Mouse (Mus musculus) forebrain, embryonic 14.5 days (tissue): ENCODE data around the gene Ralgapa1. TPM values are rescaled to one million over a fixed set of nuclear protein-coding genes. Genes with fewer than 3 reads are reported as not detected.
"Not testable (repeated sequence)": the region's sequence is repeated elsewhere in the genome, so short reads cannot be mapped to it uniquely, and the experiment has no call there.

Experiments
- ATAC-seq: fragments of 200-750 bp; cut with Nextera tagmentation; 2 replicates; pipeline ENCODE4 v1.8.0; 2017; ENCODE audit warnings: mild to moderate bottlenecking, moderate library complexity
- DNase-seq: peaks from one replicate; pipeline ENCODE4 v3.0.0-alpha.2; 2015; ENCODE audit warnings: low spot score
- H3K27ac ChIP-seq: fragments of 300-500 bp; sonication (generic); 2 replicates; pipeline ENCODE4 v1.5.1; 2014; ENCODE audit warnings: low read depth, mild to moderate bottlenecking, control low read depth, low read length, moderate library complexity
- H3K27me3 ChIP-seq: fragments of 300-500 bp; sonication (generic); replicated peaks from 2 replicates; pipeline ENCODE4 v1.6.1; 2014; ENCODE audit warnings: low read length, control low read depth, mixed read lengths; ENCODE audit not compliant: control insufficient read depth, insufficient read depth
- H3K36me3 ChIP-seq: fragments of 300-500 bp; sonication (generic); 2 replicates; pipeline ENCODE4 v1.6.1; 2014; ENCODE audit warnings: low read length, control low read depth; ENCODE audit not compliant: control insufficient read depth, insufficient read depth
- H3K4me1 ChIP-seq: fragments of 300-500 bp; sonication (generic); 2 replicates; pipeline ENCODE4 v1.6.1; 2014; ENCODE audit warnings: antibody characterized with exemption, low read length, control low read depth; ENCODE audit not compliant: control insufficient read depth, insufficient read depth
- H3K4me2 ChIP-seq: fragments of 300-500 bp; sonication (generic); 2 replicates; pipeline ENCODE4 v1.6.1; 2014; ENCODE audit warnings: mild to moderate bottlenecking, control low read depth, low read length
- H3K4me3 ChIP-seq: fragments of 300-500 bp; sonication (generic); 2 replicates; pipeline ENCODE4 v1.5.1; 2014; ENCODE audit warnings: low read depth, low read length, control low read depth
- H3K9ac ChIP-seq: fragments of 300-500 bp; sonication (generic); 2 replicates; pipeline ENCODE4 v1.6.1; 2014; ENCODE audit warnings: mild to moderate bottlenecking, low read length, control low read depth, moderate library complexity
- H3K9me3 ChIP-seq: fragments of 300-500 bp; sonication (generic); replicated peaks from 2 replicates; pipeline ENCODE4 v1.6.1; 2016; ENCODE audit warnings: low read length, control low read depth, mixed read lengths; ENCODE audit not compliant: control insufficient read depth
- WGBS: fragments of 180-500 bp; shearing (Covaris S2); extraction: QIAGEN DNeasy Blood & Tissue Kit; methylation state at CpG from one replicate; pipeline ENCODE4 v1.1.7; 2014; 5-methylcytosine and 5-hydroxymethylcytosine counted together
- polyA plus RNA-seq: library from polyadenylated mRNA; unstranded; fragments of >200 nt; fragmentation: Nextera tagmentation; extraction: Ambion mirVana; gene quantifications from 2 replicates; pipeline ENCODE4 v1.2.1, GENCODE M21; 2014

Gene Ralgapa1
- polyA plus RNA-seq, 1 experiment from 2014 or later = 16.6 TPM

DNA sequence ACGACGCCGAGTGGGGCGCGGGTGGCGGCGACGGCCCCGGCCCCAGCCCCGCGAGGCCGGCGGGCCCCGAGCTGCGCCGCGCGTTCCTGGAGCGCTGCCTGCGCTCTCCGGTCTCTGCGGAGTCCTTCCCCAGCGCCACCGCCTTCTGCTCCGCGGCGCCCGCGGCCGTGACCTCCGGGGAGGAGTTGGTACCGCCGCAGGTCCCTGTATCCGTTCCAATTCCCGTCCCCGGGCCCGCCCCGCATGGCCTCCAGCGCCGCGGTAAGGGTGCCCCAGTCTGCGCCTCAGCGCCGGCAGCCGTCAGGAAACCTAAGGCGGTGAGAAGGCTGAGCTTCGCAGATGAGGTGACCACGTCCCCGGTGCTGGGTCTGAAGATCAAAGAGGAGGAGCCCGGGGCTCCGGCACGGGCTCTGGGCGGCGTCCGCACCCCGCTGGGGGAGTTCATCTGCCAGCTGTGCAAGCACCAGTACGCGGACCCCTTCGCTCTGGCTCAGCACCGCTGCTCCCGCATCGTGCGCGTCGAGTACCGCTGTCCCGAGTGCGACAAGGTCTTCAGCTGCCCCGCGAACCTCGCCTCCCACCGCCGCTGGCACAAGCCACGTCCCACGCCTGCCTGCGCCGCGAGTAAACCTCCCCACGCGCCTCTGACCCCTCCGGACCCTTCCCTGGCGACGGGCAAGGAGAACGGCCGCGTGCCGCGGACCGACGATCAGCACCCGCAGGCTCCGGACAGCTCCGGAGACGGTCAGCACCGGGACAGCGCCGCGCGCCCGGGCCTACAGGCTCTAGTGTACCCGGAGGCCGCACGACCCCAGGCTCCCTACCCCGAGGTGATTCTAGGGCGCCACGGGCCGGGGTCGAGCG lies 221.1 kb downstream of the Ralgapa1 start:
- Histone ChIP-seq H3K27me3 (peaks cover 46% of the 10 kb centered on the region), H3K4me2 (peak overlapping the region; percentile 93), H3K9ac (peak overlapping the region; percentile 54), H3K9me3 (no peaks in the 10 kb centered on the region), H3K27ac (no peak overlapping the region), H3K36me3 (no peaks in the 10 kb centered on the region; the same call in 1 of the 2 replicates), H3K4me3 (peak overlapping the region; percentile 48), H3K4me1 (peaks cover 5% of the 10 kb centered on the region)
- DNase-seq = peak; percentile 33
- peak; percentile 57 for ATAC-seq
- under 1% methylated on average over 105 of the region's 109 CpGs for WGBS

DNA sequence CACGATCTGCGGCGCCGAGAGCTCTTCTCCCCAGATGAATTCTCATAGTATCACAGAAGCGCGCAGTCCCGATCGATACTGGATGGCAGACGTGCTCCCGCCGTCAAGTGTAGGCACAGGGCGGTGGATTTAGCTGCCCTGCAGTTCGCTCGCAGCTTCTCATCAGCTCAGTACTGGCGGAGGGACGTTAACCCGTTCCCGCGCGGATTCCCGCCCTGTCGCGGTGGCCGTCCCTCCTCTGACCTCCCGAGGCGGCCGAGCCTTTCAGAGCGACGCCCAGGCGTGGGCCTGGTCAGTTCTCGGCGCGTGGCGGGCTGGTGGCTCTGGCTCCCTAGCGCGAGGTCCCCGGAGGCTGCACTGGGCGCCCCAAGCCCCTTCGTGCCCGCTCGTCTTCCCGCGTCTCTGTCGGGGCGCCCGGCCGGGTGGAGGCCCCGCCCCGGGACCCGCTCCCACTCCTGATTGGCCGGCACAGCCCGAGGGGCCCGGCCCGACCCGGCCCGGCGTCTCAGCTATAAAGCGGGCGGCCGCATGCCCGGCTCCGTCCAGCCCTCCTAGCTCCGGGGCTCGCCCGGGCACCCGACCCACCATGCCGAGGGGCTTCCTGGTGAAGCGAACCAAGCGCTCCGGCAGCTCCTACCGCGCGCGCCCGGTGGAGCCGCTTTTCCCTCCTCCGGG lies 221.9 kb downstream of the Ralgapa1 start, which contains the start of gene Insm2:
TSS of gene Insm2 (plus strand) at position 541 of the 675 bp plus-strand sequence.
- peak within 1 kb of the TSS; percentile 54 for H3K9ac ChIP-seq
- peaks cover 46% of the 10 kb centered on the region for H3K27me3 ChIP-seq
- H3K27ac ChIP-seq = no peak within 1 kb of the TSS
- peak within 1 kb of the TSS; percentile 48 for H3K4me3 ChIP-seq
- peak within 1 kb of the TSS; percentile 93 for H3K4me2 ChIP-seq
- no peaks in the 10 kb centered on the region for H3K9me3 ChIP-seq
- under 1% methylated on average over 70 of the region's 77 CpGs for WGBS
- peak; percentile 33 for DNase-seq
- peaks cover 5% of the 10 kb centered on the region for H3K4me1 ChIP-seq
- peak; percentile 79 for ATAC-seq
- no peaks in the 10 kb centered on the region; the same call in 1 of the 2 replicates for H3K36me3 ChIP-seq

DNA sequence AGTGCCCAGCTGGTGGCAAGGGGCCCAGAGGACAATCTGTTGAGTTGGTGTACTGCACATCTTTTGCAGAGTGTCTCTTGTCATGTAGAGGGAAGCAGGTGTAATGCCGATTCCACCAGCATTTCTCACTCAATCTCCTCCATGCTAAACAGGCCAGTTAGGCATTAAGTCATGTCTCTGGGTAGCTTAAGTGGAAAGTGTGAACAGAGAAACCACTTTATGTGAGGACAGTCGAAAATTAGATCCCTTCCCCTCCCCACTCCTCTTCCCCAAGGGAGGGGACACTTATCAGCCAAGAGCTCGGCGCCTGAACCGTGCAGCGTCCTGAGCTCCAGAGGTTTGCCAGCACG lies 222.5 kb downstream of the Ralgapa1 start:
- Histone ChIP-seq H3K27me3 (peaks cover 46% of the 10 kb centered on the region), H3K36me3 (no peaks in the 10 kb centered on the region; the same call in 1 of the 2 replicates), H3K9ac (peak overlapping the region; percentile 54), H3K27ac (no peak overlapping the region), H3K9me3 (no peaks in the 10 kb centered on the region), H3K4me3 (peak overlapping the region; percentile 48), H3K4me2 (peak overlapping the region; percentile 93), H3K4me1 (peaks cover 5% of the 10 kb centered on the region)
- no peak for ATAC-seq
- 5% methylated on average over 7 of the region's 7 CpGs for WGBS
- DNase-seq = no peak

DNA sequence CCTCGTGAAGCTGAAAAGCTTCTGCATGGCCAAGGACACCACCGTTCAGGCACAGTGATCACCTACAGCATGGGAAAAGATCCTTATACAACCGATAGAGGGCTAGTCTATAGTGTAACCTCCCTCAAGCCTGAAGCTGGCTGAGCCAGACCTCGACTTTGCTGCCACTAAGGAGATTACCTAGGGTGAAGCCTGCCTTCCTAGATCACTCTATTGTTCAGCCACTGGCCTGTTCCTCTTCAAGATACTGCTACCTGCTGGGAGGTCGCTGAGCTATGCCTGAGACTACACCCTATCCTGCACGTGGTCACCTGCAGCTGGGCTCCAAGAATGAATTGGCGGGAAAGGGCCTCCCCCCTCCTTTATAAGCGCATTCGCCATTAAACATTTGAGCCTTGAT lies 234.0 kb downstream of the Ralgapa1 start:
- not testable (repeated sequence) for H3K4me2 ChIP-seq, H3K27ac ChIP-seq, DNase-seq, H3K4me3 ChIP-seq, H3K4me1 ChIP-seq, H3K9me3 ChIP-seq, ATAC-seq, H3K9ac ChIP-seq, H3K36me3 ChIP-seq, H3K27me3 ChIP-seq
- WGBS = 48% methylated on average over 9 of the region's 9 CpGs

DNA sequence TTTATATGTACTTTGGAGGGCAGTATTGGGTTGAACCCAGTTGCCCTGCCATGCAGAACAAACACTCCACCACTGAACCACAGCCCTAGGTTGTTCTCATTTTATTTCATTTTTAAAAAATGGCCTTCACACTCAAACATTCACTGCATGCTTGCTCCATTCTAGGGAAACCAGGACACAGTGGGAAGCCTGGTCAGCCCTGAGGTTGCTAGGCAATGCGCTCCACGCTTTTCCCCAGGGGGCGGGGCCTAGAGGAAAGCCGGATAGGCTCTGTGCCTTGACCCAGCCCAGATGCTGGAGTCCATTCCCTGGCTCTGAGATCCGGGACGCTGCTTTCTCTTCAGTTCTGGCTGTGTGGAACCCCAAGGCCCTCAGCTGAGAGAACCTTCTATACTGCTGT lies 247.2 kb downstream of the Ralgapa1 start:
- H3K36me3 ChIP-seq = no peaks in the 10 kb centered on the region
- H3K27me3 ChIP-seq = no peaks in the 10 kb centered on the region
- WGBS = 6% methylated on average over 6 of the region's 6 CpGs
- no peak overlapping the region for H3K27ac ChIP-seq
- H3K4me2 ChIP-seq = no peak overlapping the region
- no peaks in the 10 kb centered on the region for H3K9me3 ChIP-seq
- no peak overlapping the region for H3K4me3 ChIP-seq
- ATAC-seq (peak; percentile 29; the same call in 1 of the 2 replicates), DNase-seq (peak; percentile 19)
- H3K4me1 ChIP-seq = peaks cover 4% of the 10 kb centered on the region; the same call in 1 of the 2 replicates
- no peak overlapping the region for H3K9ac ChIP-seq

DNA sequence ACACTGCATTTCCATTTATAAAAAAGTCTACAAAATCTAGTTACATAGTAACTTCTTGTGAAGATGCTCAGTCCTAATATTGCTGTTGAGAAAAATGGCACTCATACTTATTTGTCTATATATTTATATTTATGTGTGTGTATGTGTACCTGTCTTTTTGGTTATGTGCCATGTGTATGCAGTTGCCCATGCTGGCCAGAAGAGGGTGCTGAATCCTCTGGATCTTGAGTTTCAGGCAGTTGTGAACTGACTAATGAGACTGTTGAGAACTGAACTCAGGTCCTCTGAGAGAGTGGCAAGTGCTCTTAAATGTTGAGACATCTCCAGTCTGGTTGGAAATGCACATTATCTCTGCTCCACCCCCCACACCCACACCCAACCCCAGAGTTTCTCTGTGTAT lies 247.9 kb downstream of the Ralgapa1 start:
- H3K4me3 ChIP-seq = no peak overlapping the region
- no peak overlapping the region for H3K27ac ChIP-seq
- H3K27me3 ChIP-seq = no peaks in the 10 kb centered on the region
- H3K36me3 ChIP-seq = no peaks in the 10 kb centered on the region
- DNase-seq (no peak), ATAC-seq (no peak)
- no peak overlapping the region for H3K9ac ChIP-seq
- H3K9me3 ChIP-seq = no peaks in the 10 kb centered on the region
- H3K4me1 ChIP-seq = peaks cover 4% of the 10 kb centered on the region; the same call in 1 of the 2 replicates
- no peak overlapping the region for H3K4me2 ChIP-seq

DNA sequence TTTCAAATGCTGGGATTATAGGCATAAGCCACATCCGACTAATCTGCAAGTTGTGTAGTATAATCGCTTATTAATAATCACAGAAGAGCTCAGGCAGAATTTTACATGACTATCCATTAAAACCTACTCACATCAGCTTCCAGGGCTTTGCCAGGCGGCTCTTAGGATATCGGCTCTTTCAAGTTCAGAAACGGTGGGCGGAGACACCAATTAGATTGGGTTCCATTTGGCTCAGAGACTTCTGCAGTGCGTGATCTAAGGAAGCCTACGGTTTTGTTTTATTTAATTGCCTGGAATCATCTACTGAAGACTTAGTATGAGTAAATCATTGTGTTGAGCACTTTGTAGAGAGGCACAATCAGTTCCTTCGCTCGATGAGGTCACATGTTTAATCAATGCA lies 249.3 kb downstream of the Ralgapa1 start:
- Histone ChIP-seq H3K9me3 (no peaks in the 10 kb centered on the region), H3K4me3 (no peak overlapping the region), H3K4me2 (no peak overlapping the region), H3K9ac (no peak overlapping the region), H3K36me3 (no peaks in the 10 kb centered on the region), H3K4me1 (peaks cover 4% of the 10 kb centered on the region; the same call in 1 of the 2 replicates), H3K27me3 (no peaks in the 10 kb centered on the region), H3K27ac (no peak overlapping the region)
- ATAC-seq (no peak), DNase-seq (peak; percentile 62)
- WGBS = 35% methylated on average over 10 of the region's 10 CpGs

DNA sequence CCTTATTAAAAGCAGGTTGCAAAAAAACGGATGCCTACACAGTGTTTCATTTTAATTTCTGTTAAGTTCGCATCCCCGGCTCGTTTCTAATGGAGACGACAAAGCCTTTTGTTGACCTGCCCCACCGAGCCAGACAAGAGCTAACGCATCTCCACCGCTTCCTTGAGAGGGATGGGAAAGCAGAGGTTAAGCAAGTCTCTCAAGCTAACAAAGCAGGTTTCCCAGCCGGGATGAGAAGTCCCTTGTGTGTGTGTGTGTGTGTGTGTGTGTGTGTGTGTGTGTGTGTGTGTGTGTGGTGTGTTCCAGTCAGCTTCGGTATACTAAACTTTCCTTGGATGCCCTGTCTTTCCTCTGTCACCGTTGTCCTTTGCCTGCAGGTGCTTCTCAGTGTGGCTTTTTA lies 249.8 kb downstream of the Ralgapa1 start:
- no peaks in the 10 kb centered on the region for H3K27me3 ChIP-seq
- no peak overlapping the region for H3K9ac ChIP-seq
- ATAC-seq = no peak
- no peak overlapping the region for H3K27ac ChIP-seq
- no peaks in the 10 kb centered on the region for H3K9me3 ChIP-seq
- no peaks in the 10 kb centered on the region for H3K36me3 ChIP-seq
- no peak overlapping the region for H3K4me3 ChIP-seq
- peaks cover 4% of the 10 kb centered on the region; the same call in 1 of the 2 replicates for H3K4me1 ChIP-seq
- WGBS = 56% methylated on average over 11 of the region's 11 CpGs
- DNase-seq = no peak
- H3K4me2 ChIP-seq = no peak overlapping the region

DNA sequence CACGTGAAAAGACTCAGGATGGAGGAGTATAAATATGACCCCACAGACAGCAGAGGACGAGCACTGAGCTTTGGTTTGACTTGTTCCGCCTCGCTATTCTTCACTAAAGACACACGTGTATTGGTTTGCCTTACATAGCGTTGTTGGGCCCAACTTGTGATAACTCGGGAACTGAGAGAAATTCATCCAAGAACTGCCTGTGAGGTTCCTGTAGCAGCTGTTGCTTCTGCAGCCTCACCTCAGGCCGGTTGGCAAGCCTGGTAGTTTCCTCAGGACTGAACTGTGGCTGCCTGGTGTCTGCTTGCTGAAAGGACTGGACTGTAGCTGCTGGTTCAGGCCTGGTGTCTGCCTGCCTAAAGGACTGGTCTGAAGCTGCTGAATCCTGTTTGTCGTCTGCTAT lies 250.3 kb downstream of the Ralgapa1 start:
- ATAC-seq = no peak
- H3K9ac ChIP-seq = no peak overlapping the region
- no peak overlapping the region for H3K4me3 ChIP-seq
- H3K27me3 ChIP-seq = no peaks in the 10 kb centered on the region
- WGBS = 92% methylated on average over 9 of the region's 9 CpGs
- peaks cover 4% of the 10 kb centered on the region; the same call in 1 of the 2 replicates for H3K4me1 ChIP-seq
- H3K9me3 ChIP-seq = no peaks in the 10 kb centered on the region
- no peak overlapping the region for H3K4me2 ChIP-seq
- DNase-seq = no peak
- no peak overlapping the region for H3K27ac ChIP-seq
- no peaks in the 10 kb centered on the region for H3K36me3 ChIP-seq
